Mouse (Mus musculus) kidney, postnatal 36 days (tissue): ENCODE measurements around the gene Fbh1.

Experiments used
- DNase-seq, 2 experiments: peaks; one replicate each; pipeline ENCODE4 v3.0.0; 2021 to 2022; ENCODE audit warnings: mixed read lengths in 2 of 2

Fbh1 gene

GRCm38 (mm10) chr2:11718573-11718972 lies 58.8 kb downstream of the Fbh1 start:
- DNase-seq, result no peak

DNA sequence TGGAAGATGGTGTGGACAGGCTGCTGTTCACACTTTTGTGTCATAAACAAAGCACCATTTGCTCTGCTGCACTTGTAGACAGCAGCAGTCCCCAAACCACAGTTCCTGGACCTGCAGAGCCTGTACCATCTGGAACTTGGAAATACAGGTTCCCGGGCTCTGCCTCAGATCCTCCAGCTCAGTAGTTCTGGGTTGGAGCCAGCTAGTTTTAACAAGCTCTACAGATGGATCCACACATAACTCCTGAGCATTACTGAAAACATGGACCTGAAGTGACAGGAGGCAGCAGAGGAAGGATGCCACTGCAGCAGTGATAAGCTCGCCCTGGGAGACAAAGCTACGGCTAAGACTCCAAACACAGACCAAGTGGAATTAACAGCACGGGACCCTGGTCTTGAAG lies 62.8 kb downstream of the Fbh1 start:
- DNase-seq, result peak in 1 of 2 experiments; percentile 15

GRCm38 (mm10) chr2:11713021-11713420 lies 64.4 kb downstream of the Fbh1 start:
- peak; percentile 22 to 68 for DNase-seq

DNA sequence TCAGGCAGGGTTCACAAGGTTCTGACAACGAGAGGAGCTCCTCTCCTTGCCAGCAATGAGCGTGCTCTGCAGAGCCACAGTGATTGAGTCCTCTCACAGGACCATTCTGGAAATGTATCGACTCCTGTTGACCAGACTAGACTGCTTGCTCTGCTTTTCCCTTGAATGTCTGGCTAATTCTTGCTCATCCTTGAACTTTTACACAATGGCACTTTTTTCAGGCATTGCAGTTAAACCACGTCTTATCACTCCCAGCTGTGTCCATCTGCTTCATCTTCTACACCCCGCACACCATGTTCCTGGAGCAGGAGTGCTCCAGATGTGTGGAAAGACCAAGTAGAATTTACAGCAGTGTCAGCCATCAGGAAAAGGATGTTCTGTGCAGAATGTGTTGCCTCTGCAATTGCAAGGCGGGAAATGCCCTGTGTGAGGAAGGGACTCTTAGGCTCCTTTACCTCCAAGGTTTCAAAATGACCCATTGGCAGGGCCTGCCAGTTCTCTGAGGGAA lies 64.8 kb downstream of the Fbh1 start:
- peak; percentile 11 to 17 for DNase-seq

- peak; percentile 44 to 81 for DNase-seq
Observed at GRCm38 (mm10) chr2:11710101-11710500, 67.3 kb downstream of the Fbh1 start.

- no peak for DNase-seq
Observed at GRCm38 (mm10) chr2:11708538-11708937, 68.8 kb downstream of the Fbh1 start.

- no peak for DNase-seq
Observed at GRCm38 (mm10) chr2:11706746-11707065, 70.7 kb downstream of the Fbh1 start.

DNA sequence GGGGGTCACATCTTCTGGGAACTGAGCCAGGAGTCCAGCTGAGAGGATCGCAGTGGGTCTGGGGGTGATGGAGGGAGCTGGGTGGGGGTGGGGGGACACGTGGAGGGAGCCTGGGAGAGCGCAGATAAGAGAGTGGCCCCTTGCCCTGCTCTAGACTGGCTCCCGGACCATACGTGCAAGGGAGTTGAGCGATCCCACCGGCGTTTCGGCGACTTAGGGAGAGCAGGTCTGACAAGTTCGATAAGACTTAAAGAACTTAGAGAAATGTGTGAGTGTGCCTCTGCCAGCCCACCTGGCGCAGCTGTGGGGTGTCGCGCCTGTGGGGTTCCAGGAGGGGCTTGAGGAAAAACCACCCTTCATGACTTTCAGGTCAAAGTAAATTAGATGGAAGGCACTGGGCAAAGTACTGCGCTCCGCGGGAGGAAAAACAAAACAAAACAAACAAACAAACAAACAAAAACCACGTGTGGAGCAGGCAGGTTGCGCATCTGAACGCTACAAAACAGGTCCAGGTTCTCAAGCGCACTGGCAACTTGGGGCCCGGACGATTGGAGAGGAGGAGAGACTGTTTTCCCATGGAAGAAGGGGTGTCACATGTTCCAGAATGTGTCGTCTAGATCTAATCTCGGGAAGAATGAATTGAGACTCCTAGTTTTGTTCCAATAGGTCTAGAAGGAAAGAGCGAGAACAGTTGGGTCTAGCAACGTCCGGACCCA lies 71.2 kb downstream of the Fbh1 start:
- peak; percentile 16 to 22 for DNase-seq

GRCm38 (mm10) chr2:11705201-11706025 lies 72.0 kb downstream of the Fbh1 start, which contains the start of gene Il15ra:
Il15ra (plus strand) TSS chr2:11705290.
- peak; percentile 95 to 97 for DNase-seq

DNA sequence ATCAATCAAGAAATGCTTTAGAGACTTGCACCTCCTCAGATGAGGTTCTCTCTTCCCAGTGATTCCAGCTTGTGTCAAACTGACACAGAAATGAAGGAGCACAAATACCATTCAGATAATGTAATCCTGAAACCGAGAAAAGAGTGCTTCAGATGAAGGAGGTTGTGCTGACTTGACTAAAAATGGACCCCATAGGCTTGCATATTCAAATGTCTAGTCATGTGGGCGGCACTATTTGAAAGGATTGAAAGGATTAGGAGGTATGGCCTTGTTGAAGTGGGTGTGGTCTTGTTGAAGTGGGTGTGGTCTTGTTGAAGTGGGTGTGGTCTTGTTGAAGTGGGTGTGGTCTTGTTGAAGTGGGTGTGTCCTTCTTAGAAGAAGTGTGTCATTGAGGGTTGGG lies 77.5 kb downstream of the Fbh1 start:
- DNase-seq, result no peak

GRCm38 (mm10) chr2:11698994-11699393 lies 78.4 kb downstream of the Fbh1 start:
- peak; percentile 81 to 88 for DNase-seq

- peak; percentile 37 to 44 for DNase-seq
Observed at GRCm38 (mm10) chr2:11695867-11696266, 81.5 kb downstream of the Fbh1 start.

GRCm38 (mm10) chr2:11694104-11694503 lies 83.3 kb downstream of the Fbh1 start:
- DNase-seq, result peak; percentile 71 to 72

DNA sequence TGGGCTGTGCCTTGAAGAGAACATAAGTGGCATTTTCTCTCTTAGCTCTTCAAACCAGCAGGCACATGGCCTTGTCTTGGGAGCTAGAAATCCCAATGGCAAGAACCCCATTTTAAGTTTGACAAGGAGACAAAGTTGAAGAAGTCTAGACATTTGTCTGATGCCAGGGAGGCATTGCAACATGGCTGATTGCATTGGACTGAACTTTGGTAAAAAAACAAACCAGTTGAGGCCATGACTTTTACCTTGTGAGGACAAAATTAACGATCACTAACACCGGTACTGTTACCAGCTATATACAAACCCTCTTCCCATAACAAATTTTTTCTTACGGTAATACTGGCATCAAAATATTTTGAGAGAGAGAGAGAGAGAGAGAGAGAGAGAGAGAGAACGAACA lies 84.0 kb downstream of the Fbh1 start:
- DNase-seq, result no peak
